Mouse (Mus musculus) urinary bladder, postnatal 36 days (tissue): Measurements from ENCODE around the gene Ogdh.

Source experiments
- DNase-seq, 2 experiments: peaks; one replicate each; pipeline ENCODE4 v3.0.0; 2022; ENCODE audit warnings: low spot score in 2 of 2, mixed read lengths in 1 of 2

Gene Ogdh

DNA sequence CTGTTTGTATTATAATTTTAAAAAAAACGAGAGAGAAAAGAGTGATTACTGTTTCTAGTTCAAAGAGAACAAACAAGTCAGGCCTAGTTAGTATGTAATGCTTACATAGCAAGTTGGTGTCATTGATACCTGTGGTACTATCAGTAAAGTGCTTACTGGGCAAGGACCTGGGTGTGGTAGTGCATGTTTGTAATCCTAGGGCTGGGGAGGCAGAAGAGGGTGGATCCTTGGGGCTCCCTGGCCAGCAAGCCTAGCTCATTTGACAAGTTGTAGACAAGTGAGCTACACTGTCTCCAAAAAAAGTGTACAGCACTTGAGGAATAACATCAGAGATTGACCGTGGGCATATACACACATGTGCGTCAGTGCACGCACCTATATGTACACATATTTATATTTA lies 3.2 kb downstream of the Ogdh start:
- no peak for DNase-seq

DNA sequence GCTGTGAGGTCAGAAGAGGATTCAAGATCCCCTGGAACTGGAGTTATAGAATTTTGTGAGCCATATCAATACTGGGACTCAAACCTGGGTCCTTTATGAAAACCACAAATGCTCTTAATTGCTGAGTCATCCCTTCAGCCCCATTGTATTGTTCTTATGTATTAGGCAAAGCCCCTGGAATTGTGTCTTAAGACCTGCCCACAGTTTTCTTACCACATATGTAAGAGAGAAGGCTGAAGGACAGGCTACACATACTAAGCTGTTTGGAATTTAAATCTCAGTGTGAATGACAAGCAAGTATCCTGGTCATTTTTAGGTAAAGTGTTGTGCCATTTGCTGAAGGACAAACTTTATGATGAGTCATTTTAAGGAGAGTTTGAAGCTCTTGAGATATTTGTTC lies 4.6 kb downstream of the Ogdh start:
- DNase-seq = no peak

DNA sequence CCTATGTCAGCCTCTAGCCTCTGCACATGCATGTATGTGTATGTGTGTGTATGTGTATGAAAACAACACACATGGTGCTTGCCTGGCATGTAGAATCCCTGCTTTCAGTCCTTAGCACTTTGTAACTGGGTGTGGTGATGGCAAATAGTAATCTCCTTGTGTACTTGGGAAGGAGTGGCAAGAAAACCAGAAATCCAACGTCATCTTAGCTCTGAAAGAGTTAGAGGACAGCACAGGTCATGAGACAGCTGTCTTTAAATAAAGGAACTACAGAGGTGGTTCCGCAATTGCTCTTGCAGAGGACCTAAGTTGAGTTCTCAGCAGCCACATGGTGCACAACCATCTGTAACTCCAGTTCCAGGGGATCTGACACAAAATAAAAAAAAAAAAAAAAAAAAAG lies 8.0 kb downstream of the Ogdh start:
- no peak for DNase-seq

DNA sequence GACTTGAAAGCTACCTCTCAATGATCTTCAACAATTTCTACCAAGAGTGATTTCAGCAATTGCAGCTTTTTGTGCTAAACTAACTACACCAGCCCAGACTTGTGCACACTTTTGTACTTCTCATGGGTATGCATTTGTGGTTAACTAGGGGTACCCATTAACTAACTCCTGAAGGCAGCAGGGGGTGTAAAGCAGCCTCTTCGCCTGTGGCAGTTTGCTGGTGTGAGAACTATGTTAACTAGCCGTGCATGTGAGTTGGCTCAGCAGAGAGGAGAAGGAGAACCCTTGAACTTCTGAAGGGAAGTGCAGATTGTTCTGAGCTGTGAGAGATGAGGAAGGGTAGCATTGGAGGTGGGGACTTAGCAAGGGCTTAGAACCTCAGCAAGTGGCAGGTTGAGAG lies 11.4 kb downstream of the Ogdh start:
- no peak for DNase-seq

DNA sequence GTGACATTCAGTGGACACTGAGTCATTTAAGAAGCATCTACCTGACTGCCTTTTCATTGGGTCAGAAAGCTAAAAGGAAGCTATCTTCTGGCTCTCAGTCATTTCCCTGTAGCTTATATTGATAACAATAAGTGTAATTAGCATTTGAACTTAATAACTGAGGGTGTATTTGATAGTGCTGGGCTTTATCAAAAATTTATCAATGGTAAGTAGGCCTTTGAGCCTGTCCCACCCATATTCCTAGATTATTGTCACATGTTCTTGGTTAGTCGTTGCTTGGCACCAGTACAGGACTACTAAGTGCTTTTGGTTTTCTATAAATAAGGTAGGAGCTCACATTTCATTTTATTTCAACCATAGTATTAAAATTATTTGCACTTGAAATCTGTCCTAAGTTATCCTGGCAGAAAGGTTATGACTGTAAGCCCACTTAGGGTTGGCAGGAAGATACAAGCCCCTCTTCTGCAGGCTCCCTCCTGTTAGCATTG lies 14.6 kb downstream of the Ogdh start:
- DNase-seq = no peak

DNA sequence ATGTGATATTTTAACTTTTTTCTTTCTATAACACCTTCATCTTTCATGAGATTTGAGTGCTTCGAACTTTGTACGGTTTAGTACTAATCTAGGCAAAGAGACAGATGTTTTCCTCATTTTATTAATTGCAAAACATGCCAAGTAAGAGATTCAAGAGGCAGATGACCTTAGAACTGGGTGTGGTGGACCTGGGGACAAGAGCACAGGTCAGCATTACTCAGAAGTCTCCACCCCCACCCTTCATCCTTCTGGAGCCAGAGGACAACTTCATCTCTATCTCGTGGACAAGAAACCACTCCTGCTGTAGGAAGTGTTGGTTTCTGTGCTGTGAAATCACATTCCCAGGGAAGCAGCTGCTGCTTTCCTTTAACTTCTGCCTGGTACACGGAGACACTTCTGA lies 16.7 kb downstream of the Ogdh start:
- no peak for DNase-seq

DNA sequence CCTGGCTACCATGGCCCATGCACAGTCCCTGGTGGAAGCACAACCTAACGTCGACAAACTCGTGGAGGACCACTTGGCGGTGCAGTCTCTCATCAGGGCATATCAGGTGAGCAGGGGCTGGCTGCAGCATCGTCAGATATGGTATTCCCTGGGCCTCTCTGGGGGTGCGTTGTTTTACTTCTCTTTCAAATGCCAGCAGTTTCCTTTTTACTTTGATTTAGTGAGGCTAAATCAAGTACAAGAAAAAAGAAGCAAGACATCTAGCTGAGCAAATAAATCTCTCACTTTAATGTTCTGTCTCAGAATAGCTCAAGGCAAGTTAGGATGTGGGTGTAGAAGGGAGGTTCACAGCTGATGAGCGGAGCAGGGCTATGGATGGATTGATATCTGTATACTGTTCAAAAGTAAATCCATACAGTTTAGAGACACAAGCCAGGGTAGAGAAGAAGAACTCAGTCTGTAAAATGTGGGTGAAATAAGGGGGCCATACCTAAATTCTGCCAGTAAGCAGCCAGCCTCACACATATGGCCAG lies 22.5 kb downstream of the Ogdh start:
- DNase-seq = no peak

DNA sequence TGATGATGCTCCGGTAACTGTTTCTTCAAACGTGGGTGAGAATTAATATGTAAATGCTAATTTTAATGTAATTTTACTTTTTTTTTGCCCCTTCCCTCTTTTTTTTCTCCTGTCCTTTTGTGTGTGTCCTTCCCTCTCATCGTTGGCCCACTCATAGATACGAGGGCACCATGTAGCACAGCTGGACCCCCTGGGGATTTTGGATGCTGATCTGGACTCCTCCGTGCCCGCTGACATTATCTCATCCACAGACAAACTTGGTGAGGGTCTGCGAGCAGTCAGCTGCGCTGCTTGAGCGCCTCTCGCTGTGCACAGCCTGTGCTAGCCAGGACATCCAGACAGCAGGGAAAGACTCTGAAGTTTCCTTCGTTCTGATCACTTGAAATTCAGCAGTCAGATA lies 25.4 kb downstream of the Ogdh start:
- DNase-seq = no peak

DNA sequence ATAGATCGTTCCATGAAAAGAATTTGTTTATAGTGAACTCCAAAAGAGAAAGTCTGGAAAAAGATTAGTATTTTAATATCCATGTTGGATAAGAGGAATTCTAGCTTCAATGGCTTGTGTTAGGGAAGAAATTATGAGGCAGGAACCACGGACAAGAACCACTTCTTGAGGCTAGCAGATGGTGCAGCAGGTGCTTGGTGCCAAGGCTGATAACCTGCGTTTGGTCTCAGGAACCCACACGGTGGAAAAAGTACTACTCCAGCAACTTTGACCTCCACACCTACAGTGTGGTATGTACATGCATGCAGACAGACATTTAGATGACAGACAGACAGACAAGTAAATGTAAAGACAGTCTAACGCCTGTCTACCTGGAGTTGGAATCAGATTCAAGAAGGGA lies 27.1 kb downstream of the Ogdh start:
- no peak for DNase-seq

DNA sequence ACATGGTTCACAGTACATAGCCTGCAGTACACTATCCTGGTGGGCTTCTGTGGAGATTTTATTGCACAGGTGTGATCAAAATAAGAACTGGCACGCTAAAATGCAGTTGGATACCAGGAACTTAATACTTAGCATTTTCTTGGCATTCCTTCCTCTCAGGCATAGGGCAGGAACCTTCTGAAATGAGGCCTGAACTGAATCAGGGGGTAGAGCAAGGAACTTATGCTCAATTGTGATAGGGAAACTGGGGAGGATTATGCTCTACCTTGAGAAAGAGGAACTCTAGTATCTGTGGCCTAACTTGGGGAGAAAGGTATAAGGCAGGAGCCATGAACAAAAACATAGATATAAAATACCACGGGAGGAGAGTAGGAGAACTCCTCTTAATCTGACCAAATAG lies 27.9 kb downstream of the Ogdh start:
- no peak for DNase-seq

DNA sequence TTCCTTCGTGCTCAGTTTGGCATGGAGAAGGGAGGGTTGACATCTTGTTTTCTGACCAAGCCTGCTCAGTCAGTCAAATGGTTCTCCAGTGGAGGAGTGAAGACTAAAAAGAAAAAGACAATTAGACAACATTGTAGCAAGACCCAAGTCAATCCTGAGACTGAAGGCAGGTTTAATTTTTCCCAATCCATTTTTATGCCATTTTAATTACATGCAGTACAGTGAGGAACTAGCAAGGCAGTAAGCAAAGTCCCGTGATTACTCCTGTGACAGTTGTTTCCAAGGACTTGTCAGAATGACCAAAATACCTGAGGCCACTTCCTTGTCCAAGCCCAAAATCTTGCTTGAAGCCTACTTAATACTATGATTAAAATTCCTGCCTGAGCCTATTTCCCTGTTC lies 30.7 kb downstream of the Ogdh start:
- no peak for DNase-seq

DNA sequence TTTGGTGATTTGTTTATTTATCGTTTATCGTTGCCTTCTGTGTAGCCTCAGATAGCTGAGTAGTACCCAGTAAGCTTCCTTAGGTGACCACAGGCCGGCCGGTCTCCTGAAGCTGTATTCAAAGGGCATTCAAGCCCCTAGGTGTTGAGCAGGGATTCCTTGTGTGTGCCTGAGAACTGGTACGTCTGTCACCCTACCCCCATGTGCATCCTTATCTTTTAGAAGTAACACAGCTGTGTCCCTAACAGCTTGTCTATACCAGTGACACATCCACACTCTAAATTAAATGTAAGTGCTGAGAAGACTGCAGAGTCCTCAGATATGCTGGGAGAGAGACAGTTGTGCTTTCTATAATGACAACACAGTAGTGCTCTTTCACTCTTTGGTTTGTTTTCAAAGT lies 31.9 kb downstream of the Ogdh start:
- DNase-seq = no peak

DNA sequence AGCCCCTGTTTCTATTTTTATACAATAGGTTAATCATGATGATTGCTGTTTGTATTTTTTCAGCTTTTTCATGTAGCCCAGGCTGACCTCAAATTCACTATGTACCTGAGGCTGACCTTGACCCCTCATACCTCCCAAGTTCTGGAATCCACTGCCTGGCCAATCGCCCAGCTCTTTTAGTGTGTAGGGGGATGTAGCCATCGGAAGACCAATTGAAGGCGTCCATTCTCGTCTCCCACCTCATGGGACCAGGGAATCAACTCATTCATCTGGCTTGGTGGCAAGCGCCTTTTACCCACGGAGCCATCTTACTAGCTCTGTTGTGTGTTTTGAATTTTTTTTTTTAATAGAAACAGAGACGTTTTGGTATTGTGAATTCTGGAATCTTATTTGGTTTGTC lies 39.8 kb downstream of the Ogdh start:
- DNase-seq = no peak

DNA sequence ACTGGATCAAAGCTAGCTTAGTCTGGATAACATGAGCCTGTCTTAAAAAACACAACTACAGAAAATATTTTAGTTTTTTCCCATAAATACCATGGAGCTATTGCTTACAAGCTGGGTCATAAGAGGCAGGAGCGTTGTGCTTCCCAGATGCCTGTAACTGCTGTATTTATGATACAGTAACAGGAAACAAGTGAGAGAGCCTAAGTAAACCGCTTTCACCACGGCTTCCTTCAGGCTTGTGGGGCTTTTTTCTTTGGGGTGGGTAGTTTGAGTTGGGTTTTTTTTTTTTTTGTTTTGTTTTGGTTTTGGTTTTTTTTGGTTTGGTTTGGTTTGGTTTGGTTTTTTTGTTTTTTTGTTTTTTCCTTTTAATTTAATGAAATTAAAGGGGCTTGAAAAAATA lies 41.2 kb downstream of the Ogdh start:
- DNase-seq = no peak

DNA sequence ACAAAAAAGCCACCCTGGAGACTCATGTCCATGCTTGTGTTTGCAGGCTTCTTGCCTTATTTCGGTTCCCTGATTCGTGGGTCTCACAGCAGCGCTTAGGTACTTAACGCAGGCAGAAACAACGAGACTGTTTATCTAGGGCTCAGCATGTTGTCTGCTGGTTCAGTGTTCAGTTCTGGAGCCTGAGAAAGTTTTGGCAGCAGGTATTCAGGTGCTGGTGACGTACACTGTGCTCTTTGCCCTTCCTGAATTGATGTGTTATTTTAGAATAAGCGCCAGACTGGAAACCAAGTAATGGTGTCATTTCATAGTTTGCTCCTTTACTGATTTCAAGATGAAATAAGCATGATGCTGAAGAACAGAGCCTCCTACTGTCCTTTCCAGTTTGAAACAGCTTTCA lies 42.0 kb downstream of the Ogdh start:
- DNase-seq = no peak

DNA sequence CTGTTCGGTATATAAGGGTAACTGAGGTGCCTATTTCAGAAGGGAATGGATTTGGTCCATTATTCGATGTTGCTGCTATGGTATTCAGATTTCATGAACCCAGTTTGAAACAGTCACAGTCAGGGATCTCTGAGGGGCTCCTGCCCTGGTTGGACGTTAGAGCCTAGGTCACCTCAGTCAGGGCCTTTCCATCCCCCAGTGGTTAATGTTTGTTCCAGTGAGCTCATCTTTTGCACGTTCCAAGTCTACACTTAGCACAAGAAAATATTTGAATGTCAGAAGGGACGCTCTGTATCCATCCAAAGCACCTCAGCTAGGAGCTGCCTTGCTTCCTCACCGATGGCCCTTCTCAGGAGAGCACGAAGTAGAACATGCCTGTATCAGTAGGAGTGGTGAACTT lies 43.9 kb downstream of the Ogdh start:
- no peak for DNase-seq

DNA sequence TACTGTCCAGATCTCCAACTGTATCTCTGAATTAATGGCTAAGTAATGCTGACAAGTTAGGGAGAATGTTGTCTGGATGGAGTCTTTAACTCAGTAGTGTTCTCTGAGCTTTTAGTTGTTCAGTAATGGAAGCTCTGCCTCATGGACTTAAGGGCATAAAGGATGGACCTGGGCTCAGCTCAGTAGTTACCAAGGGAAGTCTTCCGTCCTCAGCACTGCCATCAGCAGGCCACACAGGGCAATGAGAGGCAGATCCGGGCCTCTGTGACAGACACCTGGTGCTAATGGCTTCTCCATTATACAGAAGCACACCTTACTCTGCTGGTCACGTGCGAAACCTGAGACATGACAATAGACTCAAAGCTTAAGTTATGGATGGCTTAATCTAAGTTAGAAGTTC lies 45.3 kb downstream of the Ogdh start:
- no peak for DNase-seq

DNA sequence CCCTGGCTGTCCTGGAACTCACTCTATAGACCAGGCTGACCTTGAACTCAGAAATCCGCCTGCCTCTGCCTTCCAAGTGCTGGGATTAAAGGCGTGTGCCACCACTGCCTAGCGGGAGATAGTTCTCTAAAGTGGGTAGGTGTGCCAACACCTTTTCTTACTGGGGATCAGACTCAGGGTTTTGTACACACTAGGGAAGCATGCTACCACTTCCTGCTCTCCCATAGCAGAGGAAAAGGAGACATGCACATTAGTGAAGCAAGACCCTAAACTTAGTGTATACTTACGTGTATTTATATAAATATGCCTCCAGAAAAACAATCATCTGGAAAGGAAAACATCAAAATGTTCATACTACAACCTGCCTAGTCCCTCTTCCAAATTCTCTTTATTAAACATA lies 54.5 kb downstream of the Ogdh start:
- DNase-seq = no peak

DNA sequence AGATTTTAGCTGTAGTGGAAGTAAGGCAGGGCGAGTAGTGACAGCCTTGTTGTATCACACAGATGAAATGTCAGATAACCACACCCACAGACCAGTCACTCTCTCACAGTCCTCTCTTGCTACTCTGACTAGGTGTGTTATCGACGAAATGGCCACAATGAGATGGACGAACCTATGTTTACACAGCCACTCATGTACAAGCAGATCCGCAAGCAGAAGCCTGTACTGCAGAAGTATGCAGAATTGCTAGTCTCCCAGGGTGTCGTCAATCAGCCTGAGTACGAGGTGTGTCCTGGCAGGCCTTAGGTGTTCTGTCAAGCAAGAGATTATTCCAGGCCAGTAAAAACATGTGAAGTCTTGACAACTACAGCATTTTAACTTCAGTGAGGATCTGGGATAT lies 55.5 kb downstream of the Ogdh start:
- peak; percentile 36 to 53 for DNase-seq

DNA sequence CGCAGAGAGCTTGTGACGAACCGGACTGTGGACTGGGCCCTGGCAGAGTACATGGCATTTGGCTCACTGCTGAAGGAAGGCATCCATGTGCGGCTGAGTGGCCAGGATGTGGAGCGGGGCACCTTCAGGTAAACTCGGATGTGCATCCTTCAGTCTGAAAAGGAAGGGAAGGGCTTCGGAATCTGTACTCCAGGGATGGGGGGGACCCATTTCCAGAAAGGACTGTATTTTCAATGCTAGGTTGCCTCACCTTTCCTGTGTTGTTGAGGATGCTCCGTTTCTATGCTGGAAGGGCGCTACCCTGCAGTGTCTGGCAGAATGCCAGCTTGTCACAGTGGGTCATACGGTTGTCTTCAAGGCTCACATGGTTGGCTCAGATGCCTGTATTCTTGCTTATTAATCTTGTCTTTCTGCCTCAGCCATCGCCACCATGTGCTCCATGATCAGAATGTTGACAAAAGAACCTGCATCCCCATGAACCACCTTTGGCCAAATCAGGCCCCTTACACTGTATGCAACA lies 57.3 kb downstream of the Ogdh start:
- no peak for DNase-seq

DNA sequence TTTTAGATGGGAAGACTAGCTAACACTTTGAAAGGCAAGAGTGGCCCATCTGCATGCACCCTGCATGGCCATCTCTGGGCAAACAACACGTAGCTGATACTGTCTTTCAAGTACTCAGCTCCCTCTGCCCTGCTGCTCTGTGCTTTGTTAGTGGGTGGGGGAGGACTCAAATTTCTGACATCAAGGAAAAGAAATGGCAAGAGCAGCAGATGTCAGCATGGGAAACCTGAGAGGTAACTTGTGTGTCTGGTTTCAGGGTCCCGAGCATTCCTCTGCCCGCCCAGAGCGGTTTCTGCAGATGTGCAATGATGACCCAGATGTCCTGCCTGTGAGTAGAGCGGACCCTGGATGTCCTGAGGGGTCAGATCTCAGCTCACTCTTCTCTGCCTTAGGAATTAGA lies 58.2 kb downstream of the Ogdh start:
- DNase-seq = no peak

DNA sequence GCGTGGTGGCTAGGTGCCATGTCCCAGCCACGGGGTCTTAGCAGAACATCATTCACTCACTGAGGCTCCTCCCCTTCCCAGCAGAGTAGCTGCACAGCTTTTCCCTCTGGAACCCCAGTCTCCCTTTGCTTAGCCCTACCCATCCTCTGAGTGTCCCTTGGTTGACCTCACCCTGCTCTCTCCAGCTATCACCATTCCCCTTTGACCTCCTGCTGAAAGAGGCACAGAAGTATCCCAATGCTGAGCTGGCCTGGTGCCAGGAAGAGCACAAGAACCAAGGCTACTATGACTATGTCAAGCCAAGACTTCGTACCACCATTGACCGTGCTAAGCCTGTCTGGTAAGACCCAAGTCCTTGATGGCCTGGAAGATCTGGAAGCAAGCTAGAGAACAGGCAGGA lies 63.7 kb downstream of the Ogdh start:
- DNase-seq = no peak

DNA sequence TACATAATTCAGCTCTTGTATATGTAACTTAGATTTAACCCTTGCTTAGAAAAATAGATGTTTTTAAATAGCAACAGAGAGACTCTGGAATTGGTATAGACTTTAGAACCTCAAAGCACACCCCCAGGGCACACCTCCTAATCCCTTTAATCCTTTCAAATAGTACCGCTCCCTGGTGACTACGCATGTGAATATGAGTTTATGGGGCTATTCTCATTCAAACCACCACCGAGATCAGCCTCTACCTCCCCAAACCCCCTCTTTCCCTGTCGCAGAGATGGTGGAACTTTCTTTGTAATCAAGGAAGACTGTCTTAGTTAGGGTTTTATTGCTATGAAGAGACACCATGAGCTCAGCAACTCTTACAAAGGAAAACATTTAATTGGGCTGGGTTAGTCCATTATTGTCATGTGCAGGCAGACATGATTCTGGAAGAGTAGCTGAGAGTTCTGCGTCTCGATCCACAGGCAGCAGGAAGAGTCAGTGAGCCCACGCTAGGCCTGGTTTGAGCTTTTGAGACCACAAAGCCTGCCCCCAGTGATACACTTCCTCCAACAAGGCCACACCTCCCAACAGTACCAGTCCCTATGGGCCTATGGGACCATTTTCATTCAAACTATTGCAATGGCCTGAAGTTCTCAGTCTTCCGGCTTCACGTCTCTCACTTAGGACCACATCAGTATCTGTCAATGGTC lies 73.3 kb downstream of the Ogdh start:
- no peak for DNase-seq

DNA sequence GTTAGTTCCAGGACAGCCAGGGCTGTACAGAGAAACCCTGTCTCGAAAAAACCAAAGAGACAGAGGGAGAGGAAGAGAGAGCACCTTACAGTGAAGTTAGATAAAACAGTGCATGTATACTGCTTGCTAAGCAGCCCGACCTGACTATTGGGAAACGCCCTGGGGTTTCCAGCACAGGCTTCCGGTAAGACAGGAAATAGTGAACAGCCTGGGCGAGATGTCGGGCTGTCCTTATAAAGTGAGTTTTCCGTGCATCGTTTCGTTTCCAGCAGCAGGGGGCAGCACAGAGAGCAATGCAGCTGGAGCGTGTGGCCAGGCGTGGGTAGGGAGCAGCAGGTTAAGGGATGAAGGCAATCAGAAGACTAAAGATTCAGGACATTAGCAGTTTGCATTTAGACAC lies 74.5 kb downstream of the Ogdh start:
- peak; percentile 60 to 75 for DNase-seq
